Mouse (Mus musculus) small intestine, adult 10 weeks (tissue): Measurements from ENCODE around the gene Cntnap5b. TPM values are rescaled to one million over a fixed set of nuclear protein-coding genes. Genes with fewer than 3 reads are reported as not detected.

Source experiments
- polyA plus RNA-seq: library from polyadenylated mRNA; stranded (reverse); fragments of 350-450 nt; fragmentation: Illumina TruSeq; extraction: RNeasy Lipid Tissue Mini Kit (QIAGEN cat#74804); gene quantifications from one replicate; pipeline ENCODE4 v1.2.3, GENCODE M21; 2014; ENCODE audit warnings: low replicate concordance

The Cntnap5b gene
- polyA plus RNA-seq, result not detected

GRCm38 (mm10) chr1:99772614-99773013 is at the start of gene Cntnap5b:
TSS of gene Cntnap5b (plus strand) at chr1:99772765.

